Mouse (Mus musculus) kidney, postnatal 0 days (tissue): ENCODE results near the gene Hdhd3. TPM values are rescaled to one million over a fixed set of nuclear protein-coding genes. Genes with fewer than 3 reads are reported as not detected.

Source experiments
- ATAC-seq: fragments of 200-750 bp; cut with Nextera tagmentation; replicated peaks from 2 replicates; pipeline ENCODE4 v1.8.0; 2017; ENCODE audit warnings: low read depth, moderate number of reproducible peaks, moderate TSS enrichment, moderate library complexity; ENCODE audit not compliant: low FRiP score
- DNase-seq: peaks from one replicate; pipeline ENCODE4 v3.0.0-alpha.2; 2016; ENCODE audit warnings: low spot score
- H3K27ac ChIP-seq: fragments of 300-500 bp; sonication (generic); 2 replicates; pipeline ENCODE4 v1.5.1; 2014; ENCODE audit warnings: mild to moderate bottlenecking
- H3K27me3 ChIP-seq: fragments of 300-500 bp; sonication (generic); 2 replicates; pipeline ENCODE4 v1.6.1; 2014; ENCODE audit warnings: low read length, mixed read lengths; ENCODE audit not compliant: insufficient read depth
- H3K36me3 ChIP-seq: fragments of 300-500 bp; sonication (generic); 2 replicates; pipeline ENCODE4 v1.6.1; 2014; ENCODE audit warnings: low read length, mixed read lengths; ENCODE audit not compliant: insufficient read depth
- H3K4me1 ChIP-seq: fragments of 300-500 bp; sonication (generic); replicated peaks from 2 replicates; pipeline ENCODE4 v1.6.1; 2014; ENCODE audit warnings: antibody characterized with exemption, low read length, mixed read lengths; ENCODE audit not compliant: insufficient read depth
- H3K4me2 ChIP-seq: fragments of 300-500 bp; sonication (generic); 2 replicates; pipeline ENCODE4 v1.6.1; 2014; ENCODE audit warnings: mild to moderate bottlenecking, low read length, moderate library complexity, mixed read lengths
- H3K4me3 ChIP-seq: fragments of 300-500 bp; sonication (generic); replicated peaks from 2 replicates; pipeline ENCODE4 v1.5.1; 2014; ENCODE audit warnings: low read depth, low read length
- H3K9ac ChIP-seq: fragments of 300-500 bp; sonication (generic); 2 replicates; pipeline ENCODE4 v1.6.1; 2014; ENCODE audit warnings: low read depth, low read length
- H3K9me3 ChIP-seq: fragments of 300-500 bp; sonication (generic); replicated peaks from 2 replicates; pipeline ENCODE4 v1.6.1; 2016; ENCODE audit warnings: low read length, inconsistent platforms, mixed read lengths
- CTCF ChIP-seq: IDR thresholded peaks from 2 replicates; pipeline ENCODE4 v1.5.1; 2016; ENCODE audit warnings: antibody characterized with exemption, low read depth, mild to moderate bottlenecking, moderate library complexity
- WGBS: fragments of 180-500 bp; shearing (Covaris S2); extraction: QIAGEN DNeasy Blood & Tissue Kit; methylation state at CpG from one replicate; pipeline ENCODE4 v1.1.7; 2014; 5-methylcytosine and 5-hydroxymethylcytosine counted together
- polyA plus RNA-seq: library from polyadenylated mRNA; unstranded; fragments of >200 nt; fragmentation: Nextera tagmentation; extraction: Ambion mirVana; gene quantifications from 2 replicates; pipeline ENCODE4 v1.2.1, GENCODE M21; 2015

Hdhd3 gene
- polyA plus RNA-seq, 1 experiment from 2014 or later, result 16.0 TPM

DNA sequence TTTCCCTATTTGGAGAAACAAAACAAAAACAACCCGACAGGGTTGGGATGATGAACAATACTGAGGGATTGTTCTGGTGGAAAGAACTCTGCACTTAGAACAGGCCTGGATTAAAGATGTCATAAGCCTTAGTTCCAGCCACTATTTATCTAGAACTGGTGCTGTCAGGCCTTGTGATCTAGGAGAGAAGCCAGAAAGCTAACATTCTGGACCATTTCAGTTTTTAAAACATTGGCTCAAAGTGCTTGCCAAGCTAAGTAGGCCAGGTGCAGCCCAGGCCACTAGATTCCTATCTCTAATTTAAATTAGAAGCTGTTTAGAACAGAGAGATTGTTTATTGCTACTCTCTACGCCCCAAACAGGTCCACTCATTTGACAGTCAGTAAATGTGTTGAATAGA is 23.0 kb upstream of the Hdhd3 start:
- Histone ChIP-seq H3K9me3 (no peaks in the 10 kb centered on the region), H3K27ac (no peak overlapping the region), H3K9ac (no peak overlapping the region), H3K4me3 (no peak overlapping the region), H3K4me1 (peaks cover 6% of the 10 kb centered on the region), H3K4me2 (no peak overlapping the region), H3K36me3 (no peaks in the 10 kb centered on the region), H3K27me3 (no peaks in the 10 kb centered on the region)
- DNase-seq, result no peak
- TF ChIP-seq CTCF, result no peak
- 66% methylated on average over 2 of the region's 2 CpGs for WGBS
- no peak for ATAC-seq

DNA sequence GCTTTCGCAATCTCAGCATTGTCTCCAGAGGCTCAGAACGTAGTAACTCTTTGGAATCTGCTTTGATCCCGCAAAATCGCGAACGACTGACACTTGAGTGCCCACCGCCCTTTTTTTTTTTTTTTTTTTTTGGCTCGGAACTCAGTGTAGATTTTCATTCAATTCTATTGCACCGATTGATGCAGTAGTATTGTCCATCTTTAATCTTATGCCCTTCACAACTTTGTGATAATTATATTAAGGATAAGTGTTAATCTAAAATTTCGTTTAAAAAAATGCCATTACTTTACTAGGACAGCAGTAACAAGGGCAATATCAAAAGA is 22.2 kb upstream of the Hdhd3 start:
- DNase-seq, result no peak
- Histone ChIP-seq H3K4me2 (peak overlapping the region; percentile 87), H3K36me3 (no peaks in the 10 kb centered on the region), H3K9me3 (no peaks in the 10 kb centered on the region), H3K27me3 (no peaks in the 10 kb centered on the region), H3K9ac (no peak overlapping the region; the same call in 1 of the 2 replicates), H3K4me1 (peaks cover 6% of the 10 kb centered on the region), H3K27ac (no peak overlapping the region), H3K4me3 (peak overlapping the region; percentile 85)
- ATAC-seq, result no peak
- no peak for TF ChIP-seq CTCF
- 1% methylated on average over 10 of the region's 10 CpGs for WGBS

DNA sequence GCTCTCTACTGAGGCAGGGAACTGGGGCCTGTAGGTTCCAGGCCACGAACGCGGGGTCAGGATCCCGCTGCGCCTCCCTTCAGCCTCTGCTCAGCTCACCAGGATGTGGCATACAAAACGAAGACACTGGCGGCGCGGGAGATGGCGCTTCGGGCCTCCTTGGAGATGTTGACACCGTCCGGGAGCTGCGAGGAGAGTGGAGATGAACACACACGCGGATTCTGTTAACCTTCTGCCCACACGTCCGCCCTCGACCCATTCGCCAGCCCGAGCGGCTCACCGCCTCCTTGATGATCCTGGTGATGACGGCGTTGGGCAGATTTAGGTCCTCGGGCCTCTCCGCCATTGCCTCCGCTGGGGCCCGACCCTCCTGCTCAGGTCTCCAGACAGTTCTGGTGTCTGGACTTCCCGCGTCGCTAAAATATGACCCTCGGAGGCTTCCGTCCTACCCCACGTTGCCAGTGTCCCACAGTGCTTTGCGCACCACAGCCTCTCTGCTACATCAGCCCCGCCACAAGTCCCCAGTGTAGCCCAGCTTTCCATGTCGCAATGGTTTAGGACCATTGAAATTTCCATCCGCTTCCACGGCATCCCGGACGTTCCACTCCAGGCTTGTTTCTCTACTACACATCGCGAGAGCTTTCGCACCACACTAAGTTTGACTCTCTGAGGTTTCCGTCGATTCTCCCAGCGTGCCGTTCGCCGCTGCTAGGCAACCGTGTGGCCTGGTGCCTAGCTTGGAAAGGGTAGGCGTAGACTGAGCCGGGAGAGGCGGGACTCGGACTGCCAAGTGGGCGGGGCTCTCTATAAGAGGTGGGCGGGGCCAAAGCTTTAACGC is 21.6 kb upstream of the Hdhd3 start, which contains the start of the genes Pole3 and 4933430I17Rik:
Gene Pole3, minus strand, starts transcription at position 418 of the 838 bp plus-strand sequence.
Gene 4933430I17Rik, plus strand, starts transcription at position 719 of the 838 bp plus-strand sequence.
- Histone ChIP-seq H3K9me3 (no peaks in the 10 kb centered on the region), H3K4me3 (peak within 1 kb of the TSS; percentile 85), H3K27me3 (no peaks in the 10 kb centered on the region), H3K9ac (peak within 1 kb of the TSS; percentile 88), H3K27ac (peak within 1 kb of the TSS; percentile 91), H3K36me3 (no peaks in the 10 kb centered on the region), H3K4me1 (peaks cover 6% of the 10 kb centered on the region), H3K4me2 (peak within 1 kb of the TSS; percentile 87)
- under 1% methylated on average over 59 of the region's 59 CpGs for WGBS
- DNase-seq (peak; percentile 99), ATAC-seq (peak; percentile 98)
- TF ChIP-seq CTCF, result 0 out of 2 replicates have a peak, but pooled peaks have one; percentile 1

DNA sequence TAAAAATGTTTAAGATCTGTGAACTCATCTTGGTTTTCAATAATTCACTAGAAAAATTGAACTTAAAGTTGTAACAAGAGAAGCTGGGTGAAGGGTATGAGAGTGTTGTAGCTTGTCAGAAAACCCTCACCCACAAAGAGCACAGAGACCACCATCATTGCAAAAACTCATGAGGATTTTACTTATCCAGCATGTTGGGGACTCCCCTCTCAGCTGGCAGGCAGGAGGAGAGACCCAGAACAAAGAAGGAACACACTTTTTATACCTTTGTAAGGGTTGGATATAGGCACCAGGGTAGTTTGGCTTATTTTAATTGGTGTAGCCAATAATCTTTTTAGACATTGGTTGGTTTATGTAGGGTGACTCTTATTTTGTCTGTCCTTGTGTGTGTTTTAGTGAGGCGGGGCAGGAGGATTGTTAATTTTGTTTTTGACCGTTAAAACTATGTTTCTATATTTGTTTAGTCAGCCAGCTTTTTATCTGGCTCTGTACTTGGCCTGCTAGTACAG is 17.7 kb upstream of the Hdhd3 start:
- 85% methylated on average over 2 of the region's 2 CpGs for WGBS
- peaks cover 38% of the 10 kb centered on the region for H3K4me1 ChIP-seq
- no peak overlapping the region for H3K4me2 ChIP-seq
- no peak overlapping the region for H3K27ac ChIP-seq
- DNase-seq (no peak), ATAC-seq (no peak)
- no peak overlapping the region for H3K4me3 ChIP-seq
- H3K9ac ChIP-seq, result no peak overlapping the region
- TF ChIP-seq CTCF, result no peak
- no peaks in the 10 kb centered on the region for H3K9me3 ChIP-seq
- no peaks in the 10 kb centered on the region for H3K27me3 ChIP-seq
- H3K36me3 ChIP-seq, result no peaks in the 10 kb centered on the region

DNA sequence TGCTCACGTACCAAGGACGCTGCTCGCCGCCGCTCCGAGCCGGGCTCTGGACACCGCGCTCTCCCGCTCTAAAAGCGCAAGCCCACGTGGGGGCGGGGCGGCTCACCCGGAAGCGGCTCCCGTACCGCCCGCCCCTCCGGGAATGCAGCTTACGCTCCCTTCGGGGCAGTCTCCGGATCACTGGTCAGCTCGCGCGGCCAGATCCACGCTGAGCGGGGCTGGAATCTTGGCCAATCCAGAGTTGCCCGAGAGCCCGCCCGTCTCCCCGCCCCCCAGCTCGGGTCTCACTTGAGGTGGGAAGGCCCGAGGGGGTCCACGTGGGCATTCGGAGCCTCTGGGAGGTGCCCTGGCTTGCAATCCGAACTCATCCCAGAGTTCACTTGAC is 16.6 kb upstream of the Hdhd3 start, which contains the start of gene Alad:
Gene Alad, minus strand, starts transcription at position 70 of the 385 bp plus-strand sequence.
- TF ChIP-seq CTCF, result no peak
- peak; percentile 94 for DNase-seq
- peak within 1 kb of the TSS; percentile 90 for H3K27ac ChIP-seq
- peak within 1 kb of the TSS; percentile 78 for H3K9ac ChIP-seq
- no peaks in the 10 kb centered on the region for H3K9me3 ChIP-seq
- peak within 1 kb of the TSS; percentile 83 for H3K4me3 ChIP-seq
- H3K27me3 ChIP-seq, result no peaks in the 10 kb centered on the region
- H3K36me3 ChIP-seq, result no peaks in the 10 kb centered on the region
- H3K4me1 ChIP-seq, result peaks cover 44% of the 10 kb centered on the region
- peak; percentile 95 for ATAC-seq
- under 1% methylated on average over 36 of the region's 37 CpGs for whole genome bisulfite sequencing
- H3K4me2 ChIP-seq, result peak within 1 kb of the TSS; percentile 88

DNA sequence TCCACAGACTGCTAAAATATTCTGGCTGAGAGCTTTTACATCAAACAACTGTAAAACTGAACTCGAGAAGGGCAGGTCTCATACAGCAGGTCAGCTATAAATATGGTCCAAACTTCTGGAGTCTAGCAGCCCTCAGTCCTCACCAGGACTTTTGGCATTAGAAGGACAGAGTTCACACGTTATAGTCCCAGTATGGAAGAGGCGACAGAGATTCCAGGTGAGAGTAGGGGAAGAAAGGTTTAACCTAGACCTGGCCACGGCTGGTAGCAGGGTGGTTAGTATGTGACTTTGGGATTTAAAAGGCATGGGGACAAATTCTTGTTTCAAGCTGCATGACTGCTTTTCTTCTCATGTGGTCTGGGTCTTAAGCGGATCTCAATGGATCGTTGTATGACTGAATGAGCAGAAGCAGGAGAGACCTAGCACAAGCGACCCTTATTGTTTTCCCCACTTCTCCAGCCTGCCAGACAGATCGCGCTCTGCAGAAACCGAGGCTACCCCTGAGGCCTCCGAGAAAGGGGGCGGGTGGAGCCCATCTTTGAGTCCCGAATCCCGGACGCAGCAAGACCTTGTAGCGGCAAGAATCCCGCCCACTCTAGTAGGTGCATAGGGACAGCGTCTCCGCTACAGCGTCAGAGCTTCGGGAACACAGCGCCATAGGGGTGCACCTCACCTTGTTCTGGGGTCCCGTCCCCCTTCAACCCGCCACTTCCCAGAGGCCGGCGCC is 16.0 kb upstream of the Hdhd3 start:
- peak overlapping the region; percentile 83 for H3K4me3 ChIP-seq
- no peaks in the 10 kb centered on the region for H3K27me3 ChIP-seq
- DNase-seq, result peak; percentile 40
- peak overlapping the region; percentile 90 for H3K27ac ChIP-seq
- ATAC-seq, result peak; percentile 60
- H3K9ac ChIP-seq, result peak overlapping the region; percentile 78
- H3K4me1 ChIP-seq, result peaks cover 42% of the 10 kb centered on the region
- WGBS, result under 1% methylated on average over 26 of the region's 26 CpGs
- H3K9me3 ChIP-seq, result no peaks in the 10 kb centered on the region
- no peak for TF ChIP-seq CTCF
- peak overlapping the region; percentile 88 for H3K4me2 ChIP-seq
- no peaks in the 10 kb centered on the region for H3K36me3 ChIP-seq
